Mouse (Mus musculus): Measurements from ENCODE around the gene Tsnaxip1. TPM values are rescaled to one million over a fixed set of nuclear protein-coding genes. Genes with fewer than 3 reads are reported as not detected.

Gene Tsnaxip1
- polyA plus RNA-seq, 1 experiment from 2014 or later, result 0.19 TPM

DNA sequence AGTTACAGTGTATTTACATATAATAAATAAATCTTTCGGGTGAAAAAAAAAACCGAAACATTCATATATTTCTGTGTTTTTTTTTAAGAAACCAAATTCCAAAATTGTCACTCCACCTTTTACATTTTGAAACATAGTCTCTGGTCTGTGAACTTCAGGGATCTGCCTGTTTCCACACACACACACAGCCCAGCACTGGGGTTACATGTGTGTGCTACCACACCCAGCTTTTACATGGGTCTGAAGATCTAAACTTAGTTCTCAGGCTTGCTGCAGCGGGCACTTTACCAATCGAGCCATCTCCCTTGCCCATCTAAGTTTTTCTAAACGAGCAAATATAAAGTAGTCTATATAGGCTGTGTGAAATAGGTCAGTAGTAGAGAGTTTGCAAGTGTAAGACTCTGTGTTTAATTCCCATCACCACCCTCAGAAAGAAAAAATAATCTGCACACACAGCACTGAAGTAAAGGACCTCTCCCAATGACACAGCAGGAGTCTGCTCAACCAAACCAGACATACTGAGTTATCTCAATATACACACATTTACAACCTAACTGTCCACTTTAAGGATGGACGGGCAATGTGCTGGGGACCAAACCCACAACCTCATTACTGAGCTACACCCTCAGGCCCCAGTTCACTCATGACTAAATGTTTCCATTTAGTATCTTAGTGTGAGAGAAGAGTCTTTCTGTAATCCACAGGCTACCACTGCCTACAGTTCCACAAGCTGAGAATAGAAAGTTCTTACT is 26.2 kb upstream of the Tsnaxip1 start:
- Histone ChIP-seq H3K27ac (peak overlapping the region; percentile 98), H3K4me2 (peak overlapping the region; percentile 62), H3K4me3 (peak overlapping the region; percentile 36), H3K9me3 (replicated peaks) (no peaks in the 10 kb centered on the region), H3K27me3 (replicated peaks) (no peaks in the 10 kb centered on the region), H3K4me1 (peaks cover 92% of the 10 kb centered on the region), H3K9ac (peak overlapping the region; percentile 68), H3K36me3 (peaks cover 81% of the 10 kb centered on the region)
- peak; percentile 95 for ATAC-seq
- 40% methylated on average over 6 of the region's 6 CpGs for WGBS (ENCODE audit: insufficient replicate concordance)

DNA sequence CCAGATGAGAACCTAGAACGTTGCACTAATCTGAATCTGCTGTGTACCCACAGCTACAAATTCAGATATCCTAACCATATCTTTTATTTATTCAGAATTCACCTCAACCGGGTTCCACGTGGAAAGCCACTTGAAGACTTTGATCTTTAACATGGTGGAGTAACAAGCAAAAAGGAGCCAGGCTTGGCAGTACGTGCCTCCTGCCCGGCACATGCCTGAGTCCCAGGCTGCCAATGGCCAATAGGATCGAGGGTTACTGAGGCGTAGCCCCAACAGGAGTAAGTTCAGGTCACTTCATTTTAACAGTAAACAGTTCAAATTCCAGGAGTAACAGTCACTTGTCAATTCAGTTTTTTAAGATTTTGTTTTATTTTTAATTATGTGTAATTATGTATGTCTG is 22.7 kb upstream of the Tsnaxip1 start:
- Histone ChIP-seq H3K36me3 (peaks cover 86% of the 10 kb centered on the region), H3K9me3 (replicated peaks) (no peaks in the 10 kb centered on the region), H3K27ac (peak overlapping the region; percentile 76), H3K4me3 (no peak overlapping the region), H3K4me1 (peaks cover 95% of the 10 kb centered on the region), H3K9ac (no peak overlapping the region), H3K27me3 (replicated peaks) (no peaks in the 10 kb centered on the region), H3K4me2 (no peak overlapping the region)
- WGBS (ENCODE audit: insufficient replicate concordance), result 84% methylated on average over 7 of the region's 7 CpGs
- no peak for ATAC-seq

DNA sequence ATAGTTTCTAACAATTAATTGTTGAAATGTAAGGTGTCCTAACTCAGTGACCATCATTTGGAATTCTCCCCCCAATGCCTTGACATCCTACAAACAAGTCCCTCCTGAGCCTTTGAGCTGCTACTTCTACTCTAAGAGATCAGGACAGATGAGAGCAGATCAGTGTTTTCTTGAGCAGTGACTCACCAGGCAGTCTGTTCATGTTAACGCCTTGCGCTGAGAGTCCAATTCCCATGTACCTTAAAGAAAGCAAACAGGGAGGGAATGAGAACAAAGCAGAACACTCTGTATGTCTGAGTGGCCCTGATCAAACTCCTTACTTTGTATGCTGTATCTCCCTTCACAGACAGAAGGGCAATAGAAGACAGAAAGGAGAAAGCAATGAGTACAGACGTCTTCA is 22.2 kb upstream of the Tsnaxip1 start:
- ATAC-seq, result no peak
- Histone ChIP-seq H3K27ac (peak overlapping the region; percentile 76), H3K9ac (peak overlapping the region; percentile 18; the same call in 1 of the 2 replicates), H3K4me2 (0 out of 2 replicates have a peak overlapping the region, but pooled peaks have one; percentile 3), H3K27me3 (replicated peaks) (no peaks in the 10 kb centered on the region), H3K9me3 (replicated peaks) (no peaks in the 10 kb centered on the region), H3K36me3 (peaks cover 84% of the 10 kb centered on the region), H3K4me3 (no peak overlapping the region), H3K4me1 (peaks cover 95% of the 10 kb centered on the region)
- WGBS (ENCODE audit: insufficient replicate concordance), result 75% methylated on average over 3 of the region's 3 CpGs

DNA sequence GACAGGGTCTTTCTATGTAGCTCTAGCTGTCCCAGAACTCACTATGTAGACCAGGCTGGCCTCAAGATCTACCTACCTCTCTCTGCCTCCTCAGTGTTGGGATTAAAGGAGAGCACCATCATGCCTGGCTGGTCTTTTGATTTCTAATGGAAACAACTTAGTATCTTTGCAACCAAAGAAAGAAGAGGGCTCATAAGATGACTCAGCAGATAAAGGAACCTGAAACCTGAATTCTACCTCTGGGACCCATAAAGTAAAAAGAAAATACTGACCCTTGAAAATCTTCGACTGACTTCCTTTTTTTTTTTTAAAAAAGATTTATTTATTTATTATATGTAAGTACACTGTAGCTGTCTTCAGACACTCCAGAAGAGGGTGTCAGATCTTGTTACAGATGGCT is 21.6 kb upstream of the Tsnaxip1 start:
- Histone ChIP-seq H3K9me3 (replicated peaks) (no peaks in the 10 kb centered on the region), H3K27me3 (replicated peaks) (no peaks in the 10 kb centered on the region), H3K4me2 (0 out of 2 replicates have a peak overlapping the region, but pooled peaks have one; percentile 3), H3K4me3 (no peak overlapping the region), H3K9ac (0 out of 2 replicates have a peak overlapping the region, but pooled peaks have one; percentile 18), H3K27ac (peak overlapping the region; percentile 76), H3K4me1 (peaks cover 95% of the 10 kb centered on the region), H3K36me3 (peaks cover 84% of the 10 kb centered on the region)
- ATAC-seq, result no peak
- 47% methylated on average over 1 of the region's 1 CpGs for WGBS (ENCODE audit: insufficient replicate concordance)

DNA sequence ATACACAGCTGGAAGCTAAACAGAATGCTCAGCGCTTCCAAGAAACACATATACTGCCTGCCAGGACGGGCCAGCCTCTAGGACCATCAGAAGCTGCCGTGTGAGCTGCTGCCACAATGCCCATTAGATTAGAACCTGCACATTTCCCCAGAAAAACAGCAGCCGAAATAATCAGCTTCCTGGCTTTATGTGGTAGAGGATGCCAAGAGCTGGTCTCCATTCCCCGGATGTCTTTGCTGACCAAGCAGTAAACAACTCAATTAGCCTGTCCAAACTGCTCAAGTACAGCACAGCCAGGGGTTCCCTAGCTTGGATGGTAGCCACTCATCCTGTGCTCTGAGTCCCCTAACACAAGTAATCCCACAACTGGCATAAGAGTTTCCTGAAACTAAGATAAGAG is 19.8 kb upstream of the Tsnaxip1 start:
- H3K4me3 ChIP-seq, result no peak overlapping the region
- peak overlapping the region; percentile 17; the same call in 1 of the 2 replicates for H3K4me2 ChIP-seq
- H3K9me3 ChIP-seq (replicated peaks), result no peaks in the 10 kb centered on the region
- H3K27ac ChIP-seq, result peak overlapping the region; percentile 76
- peaks cover 95% of the 10 kb centered on the region for H3K36me3 ChIP-seq
- 83% methylated on average over 5 of the region's 5 CpGs for WGBS (ENCODE audit: insufficient replicate concordance)
- no peak for ATAC-seq
- no peak overlapping the region for H3K9ac ChIP-seq
- H3K27me3 ChIP-seq (replicated peaks), result no peaks in the 10 kb centered on the region
- H3K4me1 ChIP-seq, result peaks cover 97% of the 10 kb centered on the region

DNA sequence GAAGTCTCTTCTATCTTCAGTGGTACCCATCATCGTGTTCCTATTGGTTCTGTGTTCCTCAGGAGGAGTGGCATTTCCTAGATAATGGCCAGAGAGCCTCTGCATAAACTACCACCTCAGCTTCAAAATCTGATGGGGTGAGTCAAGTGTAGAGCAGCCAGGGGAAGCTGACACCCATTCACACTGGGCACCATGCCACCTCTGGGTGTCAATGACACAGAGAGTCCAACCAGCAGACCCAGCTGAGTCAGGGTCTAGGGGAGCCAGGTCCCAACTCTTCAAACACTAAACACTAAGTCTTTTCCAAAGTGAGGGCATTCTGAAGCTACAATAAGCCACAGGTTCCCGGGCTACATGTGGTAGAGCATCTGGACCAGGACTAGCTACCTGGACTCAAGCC is 19.1 kb upstream of the Tsnaxip1 start:
- no peak for ATAC-seq
- Histone ChIP-seq H3K9ac (no peak overlapping the region), H3K27ac (peak overlapping the region; percentile 76), H3K9me3 (replicated peaks) (no peaks in the 10 kb centered on the region), H3K4me1 (peaks cover 97% of the 10 kb centered on the region), H3K4me3 (no peak overlapping the region), H3K27me3 (replicated peaks) (no peaks in the 10 kb centered on the region), H3K4me2 (peak overlapping the region; percentile 15), H3K36me3 (peaks cover 95% of the 10 kb centered on the region)
- WGBS (ENCODE audit: insufficient replicate concordance), result 78% methylated on average over 2 of the region's 2 CpGs

DNA sequence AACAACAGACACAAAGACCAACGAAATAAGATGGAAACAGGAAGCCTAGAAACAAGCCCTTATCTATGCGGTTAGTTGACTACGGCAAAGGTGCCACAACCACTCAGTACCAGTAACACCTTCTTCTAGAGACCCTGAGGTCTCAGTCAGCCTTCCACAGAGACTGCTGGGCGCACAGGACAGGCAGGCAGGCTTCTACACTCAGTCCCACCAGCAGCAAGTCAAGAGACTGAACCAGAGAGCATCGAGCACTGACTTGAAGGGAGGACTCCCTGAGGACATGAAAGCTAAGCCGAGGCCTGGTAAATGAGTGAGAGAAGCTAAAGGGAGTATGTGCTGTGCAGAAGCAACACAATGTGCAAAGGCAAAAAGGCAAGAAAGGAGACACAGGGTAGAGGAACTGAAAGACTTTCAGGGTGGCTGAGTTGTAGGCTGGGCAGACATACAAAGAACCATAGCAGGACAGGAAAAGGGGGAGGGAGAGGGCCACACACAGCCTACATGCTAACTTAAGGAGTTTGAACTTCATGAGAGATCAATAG is 17.2 kb upstream of the Tsnaxip1 start:
- 47% methylated on average over 6 of the region's 6 CpGs for WGBS (ENCODE audit: insufficient replicate concordance)
- Histone ChIP-seq H3K4me2 (peak overlapping the region; percentile 49), H3K4me1 (peaks cover 98% of the 10 kb centered on the region), H3K27me3 (replicated peaks) (no peaks in the 10 kb centered on the region), H3K9ac (peak overlapping the region; percentile 47), H3K27ac (peak overlapping the region; percentile 80), H3K36me3 (peaks cover 96% of the 10 kb centered on the region), H3K4me3 (peak overlapping the region; percentile 21), H3K9me3 (replicated peaks) (no peaks in the 10 kb centered on the region)
- peak; percentile 11; the same call in 1 of the 2 replicates for ATAC-seq

DNA sequence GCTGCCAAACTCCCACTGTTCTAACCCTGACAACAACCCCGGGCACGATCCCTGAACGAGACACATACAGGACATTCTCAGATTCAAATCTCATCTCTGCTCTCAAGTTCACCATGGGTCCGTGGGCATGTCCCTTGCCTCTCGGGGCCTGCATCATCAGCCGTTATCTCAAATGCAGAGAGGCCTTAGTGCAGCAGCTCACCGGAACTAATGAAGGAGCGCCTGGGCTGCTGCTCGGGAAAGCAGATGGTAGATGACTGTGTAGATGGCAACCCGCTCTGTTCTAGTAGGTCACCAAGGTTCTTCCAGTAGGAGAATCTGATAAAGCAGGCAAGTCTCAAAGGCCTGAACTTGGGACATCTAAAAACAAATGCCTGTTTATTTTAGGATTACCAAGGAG is 16.5 kb upstream of the Tsnaxip1 start:
- H3K27ac ChIP-seq, result peak overlapping the region; percentile 80
- WGBS (ENCODE audit: insufficient replicate concordance), result 44% methylated on average over 10 of the region's 10 CpGs
- peaks cover 98% of the 10 kb centered on the region for H3K4me1 ChIP-seq
- H3K9ac ChIP-seq, result peak overlapping the region; percentile 47
- H3K9me3 ChIP-seq (replicated peaks), result no peaks in the 10 kb centered on the region
- peaks cover 96% of the 10 kb centered on the region for H3K36me3 ChIP-seq
- H3K4me2 ChIP-seq, result peak overlapping the region; percentile 49
- peak overlapping the region; percentile 21 for H3K4me3 ChIP-seq
- peak; percentile 70 for ATAC-seq
- no peaks in the 10 kb centered on the region for H3K27me3 ChIP-seq (replicated peaks)

DNA sequence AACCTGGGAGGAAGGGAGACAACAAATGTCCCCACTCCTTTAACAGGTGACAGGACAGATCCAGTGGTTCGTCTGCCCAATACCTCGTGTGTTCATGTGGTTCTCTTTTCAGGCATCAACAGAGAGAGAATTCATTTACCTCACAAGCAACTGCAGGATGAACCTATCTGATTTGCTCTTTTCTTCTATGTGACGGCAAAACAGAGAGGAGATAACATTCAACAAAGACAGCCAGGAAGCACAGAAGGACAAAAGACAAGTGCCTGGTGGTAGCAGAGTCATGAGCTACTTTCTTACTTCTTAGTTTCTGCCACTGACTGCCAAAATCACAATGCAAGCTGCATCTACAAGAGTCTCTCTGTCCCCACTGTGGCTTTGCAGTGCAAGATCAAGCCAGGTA is 16.0 kb upstream of the Tsnaxip1 start:
- Histone ChIP-seq H3K4me3 (peak overlapping the region; percentile 21), H3K4me2 (peak overlapping the region; percentile 49), H3K4me1 (peaks cover 97% of the 10 kb centered on the region), H3K36me3 (peaks cover 95% of the 10 kb centered on the region), H3K9me3 (replicated peaks) (no peaks in the 10 kb centered on the region), H3K9ac (peak overlapping the region; percentile 47), H3K27me3 (replicated peaks) (no peaks in the 10 kb centered on the region), H3K27ac (peak overlapping the region; percentile 80)
- WGBS (ENCODE audit: insufficient replicate concordance), result 51% methylated on average over 3 of the region's 3 CpGs
- no peak for ATAC-seq

DNA sequence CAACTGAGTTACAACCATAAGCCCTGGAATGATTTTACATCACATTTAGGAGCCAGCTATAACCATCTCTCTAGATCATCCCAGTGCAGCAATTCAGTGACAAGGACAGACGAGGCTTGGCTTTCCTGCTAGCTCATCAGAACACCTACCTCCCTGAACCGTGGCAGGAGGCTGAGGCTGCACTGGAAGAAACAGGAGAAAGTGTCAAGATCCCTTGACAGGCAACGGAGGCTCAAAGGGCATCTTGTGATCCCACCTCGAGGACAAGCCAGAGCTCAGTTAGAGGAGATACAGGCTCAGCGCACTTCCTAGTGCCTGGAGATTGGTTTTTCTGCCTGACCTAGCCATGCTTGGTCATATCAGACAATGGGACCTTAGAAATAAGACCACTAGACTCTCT is 15.0 kb upstream of the Tsnaxip1 start:
- peak overlapping the region; percentile 80 for H3K27ac ChIP-seq
- 82% methylated on average over 5 of the region's 5 CpGs for WGBS (ENCODE audit: insufficient replicate concordance)
- H3K9ac ChIP-seq, result peak overlapping the region; percentile 47
- H3K27me3 ChIP-seq (replicated peaks), result no peaks in the 10 kb centered on the region
- peaks cover 93% of the 10 kb centered on the region for H3K36me3 ChIP-seq
- H3K9me3 ChIP-seq (replicated peaks), result no peaks in the 10 kb centered on the region
- peak overlapping the region; percentile 21; the same call in 1 of the 2 replicates for H3K4me3 ChIP-seq
- no peak for ATAC-seq
- peaks cover 97% of the 10 kb centered on the region for H3K4me1 ChIP-seq
- peak overlapping the region; percentile 49 for H3K4me2 ChIP-seq

DNA sequence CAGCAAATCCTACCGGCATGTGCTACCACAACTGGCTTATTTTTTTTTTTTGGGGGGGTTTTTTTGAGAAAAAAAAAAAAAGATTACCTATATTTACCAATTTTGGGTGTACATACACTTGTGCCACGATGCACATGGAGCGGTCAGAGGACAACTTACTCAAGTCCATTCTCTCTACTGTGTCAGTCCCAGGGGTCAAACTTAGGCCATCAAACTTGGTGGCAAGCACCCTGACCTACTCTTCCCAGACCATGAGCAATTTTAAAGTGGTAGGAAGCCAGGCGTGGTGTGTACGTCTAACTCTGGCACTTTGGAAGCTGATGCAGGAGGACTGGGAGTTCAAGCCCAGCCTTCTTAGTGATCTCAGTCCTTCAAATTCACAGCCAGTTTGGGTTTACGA is 14.3 kb upstream of the Tsnaxip1 start:
- H3K4me2 ChIP-seq, result peak overlapping the region; percentile 49
- H3K4me1 ChIP-seq, result peaks cover 97% of the 10 kb centered on the region
- 0 out of 2 replicates have a peak overlapping the region, but pooled peaks have one; percentile 2 for H3K4me3 ChIP-seq
- no peaks in the 10 kb centered on the region for H3K27me3 ChIP-seq (replicated peaks)
- 91% methylated on average over 6 of the region's 6 CpGs for WGBS (ENCODE audit: insufficient replicate concordance)
- no peak for ATAC-seq
- no peaks in the 10 kb centered on the region for H3K9me3 ChIP-seq (replicated peaks)
- H3K36me3 ChIP-seq, result peaks cover 93% of the 10 kb centered on the region
- H3K27ac ChIP-seq, result peak overlapping the region; percentile 80
- H3K9ac ChIP-seq, result peak overlapping the region; percentile 47; the same call in 1 of the 2 replicates

DNA sequence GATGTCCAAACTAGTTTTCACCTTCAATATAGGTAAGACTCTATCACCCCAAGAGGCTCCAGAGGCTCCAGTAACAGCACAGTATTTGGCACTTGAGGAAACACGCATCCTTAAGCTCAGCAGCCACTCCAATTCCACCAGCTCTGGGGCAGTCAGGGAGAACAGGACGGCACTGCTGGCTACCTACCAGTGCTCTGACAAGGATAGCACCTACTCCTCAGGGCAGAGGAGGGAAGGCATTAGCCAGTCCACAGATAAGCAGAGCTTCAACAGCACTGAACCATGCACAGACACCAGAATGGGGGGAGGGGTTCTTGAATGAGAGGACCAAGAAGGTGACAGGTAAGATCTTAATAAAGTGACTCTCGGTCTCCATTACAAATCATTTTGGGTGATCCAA is 7.9 kb upstream of the Tsnaxip1 start:
- Histone ChIP-seq H3K27ac (peak overlapping the region; percentile 97), H3K4me1 (peaks cover 95% of the 10 kb centered on the region)

More for the DNA sequence above, 7.9 kb upstream of the Tsnaxip1 start:
- H3K27me3 ChIP-seq (replicated peaks), result no peaks in the 10 kb centered on the region
- H3K36me3 ChIP-seq, result peaks cover 94% of the 10 kb centered on the region
- peak overlapping the region; percentile 40 for H3K4me3 ChIP-seq
- ATAC-seq, result peak; percentile 34; the same call in 1 of the 2 replicates
- peak overlapping the region; percentile 75 for H3K4me2 ChIP-seq
- H3K9me3 ChIP-seq (replicated peaks), result no peaks in the 10 kb centered on the region
- 56% methylated on average over 3 of the region's 3 CpGs for WGBS (ENCODE audit: insufficient replicate concordance)
- peak overlapping the region; percentile 73 for H3K9ac ChIP-seq
